Mouse (Mus musculus) CD4-positive, CD25-positive, alpha-beta regulatory T cell (primary cell): ENCODE data around the gene Gm28729. TPM values are rescaled to one million over a fixed set of nuclear protein-coding genes. Genes with fewer than 3 reads are reported as not detected.

Experiments used
- polyA plus RNA-seq: library from polyadenylated mRNA; unstranded; fragments of 100-300 nt; shearing (Covaris generic); gene quantifications from one replicate; pipeline ENCODE4 v1.2.1, GENCODE M21; 2017

Gene Gm28729
- polyA plus RNA-seq = not detected

DNA sequence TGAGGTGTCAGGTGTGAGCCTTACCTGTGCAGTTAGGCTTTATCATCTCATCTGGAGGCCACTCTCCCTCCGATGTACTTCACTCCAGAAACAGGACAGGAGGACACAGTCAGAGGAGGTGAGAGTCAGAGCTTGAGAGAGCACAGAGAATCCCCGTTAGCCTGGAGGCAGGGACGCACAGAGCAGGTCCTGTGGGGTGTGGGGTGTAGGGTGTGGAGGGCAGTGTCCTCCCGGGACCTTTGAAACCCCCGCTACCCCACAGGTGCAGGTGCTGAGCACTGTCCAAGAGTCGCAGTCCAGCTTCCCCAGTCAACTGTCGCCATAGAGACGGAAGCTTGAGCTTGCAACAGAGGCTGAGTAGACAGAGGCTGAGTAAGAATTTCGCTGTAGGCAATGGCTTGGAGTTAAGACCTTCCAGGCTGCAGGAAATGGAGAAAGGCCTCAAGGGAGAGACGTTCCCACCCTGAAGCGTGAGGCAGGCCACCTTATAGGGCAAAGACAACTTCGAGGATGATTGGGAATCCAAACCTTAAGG lies at the start of gene Gm28729:
Gene Gm28729, minus strand, starts transcription at position 293 of the 535 bp plus-strand sequence.

DNA sequence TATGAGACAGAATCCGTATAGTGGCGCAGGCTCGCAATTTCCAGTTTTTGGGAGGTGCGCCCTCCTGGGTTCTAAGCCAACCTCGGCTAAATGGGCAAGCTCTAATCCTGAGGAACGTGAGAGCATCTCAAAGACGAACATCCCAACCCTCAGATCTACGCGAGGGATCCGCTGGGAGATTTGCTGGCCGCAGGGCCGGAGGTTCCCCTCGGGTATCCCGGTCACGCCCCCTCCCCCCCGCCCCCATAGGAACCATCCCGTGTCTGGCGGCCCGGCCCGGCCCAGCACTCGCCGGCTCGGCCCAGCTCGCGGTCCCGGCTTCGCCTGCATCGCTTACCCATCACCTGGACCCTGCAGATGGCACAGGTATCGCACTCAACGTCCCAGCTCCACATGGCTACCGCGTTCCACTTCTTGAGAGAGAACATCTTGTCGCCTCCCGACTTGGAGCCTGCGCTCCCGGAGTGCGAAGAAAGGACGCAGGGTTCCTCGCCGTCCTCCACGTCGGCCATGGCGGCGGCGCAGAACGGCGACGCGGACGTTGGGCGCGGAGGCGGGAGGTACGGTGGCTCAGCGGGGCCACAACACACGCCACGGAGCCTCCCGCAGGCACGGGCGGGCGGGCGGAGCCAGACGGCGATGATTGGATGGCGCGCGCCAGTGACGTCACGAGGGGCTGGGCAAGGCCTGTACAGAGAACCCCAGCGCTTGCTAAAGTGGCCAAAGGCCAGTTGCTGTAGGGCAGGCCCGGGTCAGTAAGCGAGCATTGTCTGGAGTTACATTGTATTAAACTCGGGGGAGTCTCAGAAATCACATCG lies 46.8 kb downstream of the Gm28729 start, which contains the start of gene Rnf7:
Gene Rnf7, minus strand, starts transcription at position 605 of the 818 bp plus-strand sequence.

Other genes with a start within 250 kb of the Gm28729 start
- 973 TPM for gene Atp1b3, start 160.8 kb downstream of the Gm28729 start, polyA plus RNA-seq
- 91.2 TPM for gene Rnf7, start 46.6 kb downstream of the Gm28729 start, polyA plus RNA-seq
- 63.7 TPM for gene Rasa2, start 106.4 kb upstream of the Gm28729 start, polyA plus RNA-seq
- 37.1 TPM for gene Zbtb38, start 227.6 kb upstream of the Gm28729 start, polyA plus RNA-seq